Mouse (Mus musculus) ovary, postnatal 36 days (tissue): Measurements from ENCODE around the gene Nol4l.
"Not testable (repeated sequence)": the region's sequence is repeated elsewhere in the genome, so short reads cannot be mapped to it uniquely, and the experiment has no call there.

ENCODE experiments used
- DNase-seq: peaks from one replicate; pipeline ENCODE4 v3.0.0; 2022; ENCODE audit warnings: low spot score, mixed read lengths

The Nol4l gene

DNA sequence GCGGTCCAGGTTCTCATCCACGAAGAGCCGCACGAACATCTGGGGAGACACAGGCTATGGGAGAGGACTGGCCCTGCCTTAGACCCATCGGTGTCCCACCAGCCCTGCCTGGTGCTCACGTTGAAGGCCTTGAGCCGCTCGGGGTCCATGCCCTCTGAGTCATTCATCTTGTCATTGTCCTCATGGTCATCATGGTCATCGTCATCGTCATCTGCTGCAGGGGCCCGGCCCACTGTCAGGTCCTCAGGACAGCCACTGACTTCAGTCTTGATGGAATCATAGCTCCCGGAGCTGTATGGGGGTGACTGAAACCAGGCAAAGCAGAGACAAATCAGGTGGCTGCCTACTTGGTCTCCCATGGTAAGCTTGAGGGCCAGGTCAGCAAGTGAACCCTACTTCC, 111.9 kb downstream of the Nol4l start:
- DNase-seq: no peak

DNA sequence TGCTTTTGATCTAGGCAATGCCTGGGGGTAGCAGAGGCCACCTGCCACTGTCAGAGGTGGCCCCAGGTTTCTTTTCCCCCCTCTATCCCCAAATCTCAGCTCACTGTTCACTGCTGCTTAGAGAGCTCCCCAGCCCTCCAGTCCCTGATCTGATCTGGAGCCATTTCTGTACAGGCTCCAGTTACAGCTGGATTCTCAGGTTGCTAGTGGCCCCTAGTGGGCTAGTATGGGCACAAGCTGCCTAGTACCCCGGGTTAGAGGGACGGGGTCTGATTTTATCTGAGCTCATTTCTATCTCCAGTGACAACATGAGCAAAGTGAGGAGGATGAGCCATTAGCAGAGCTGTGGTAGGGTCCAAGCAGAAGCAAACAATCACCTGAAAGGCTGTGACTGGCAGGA, 115.2 kb downstream of the Nol4l start:
- DNase-seq: no peak

DNA sequence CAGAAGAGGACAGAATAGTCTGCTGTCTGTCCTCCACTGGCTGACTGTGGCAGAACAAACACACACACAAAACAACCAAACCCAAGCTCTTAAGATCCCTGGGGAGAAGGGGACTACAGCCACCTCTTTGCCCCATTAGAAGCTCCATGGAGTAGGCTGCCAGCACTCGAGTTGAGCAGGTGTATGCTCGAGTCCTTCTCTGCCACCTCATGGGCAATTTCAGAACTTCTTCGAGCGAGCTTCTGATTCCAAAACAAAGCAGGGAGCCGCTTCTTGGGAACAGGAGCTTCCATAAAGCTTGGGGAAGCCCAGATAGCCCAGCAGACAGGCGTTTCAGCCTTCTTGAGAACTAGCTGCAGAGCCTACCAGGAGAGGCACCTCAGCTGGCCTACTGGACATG, 117.2 kb downstream of the Nol4l start:
- DNase-seq: no peak

DNA sequence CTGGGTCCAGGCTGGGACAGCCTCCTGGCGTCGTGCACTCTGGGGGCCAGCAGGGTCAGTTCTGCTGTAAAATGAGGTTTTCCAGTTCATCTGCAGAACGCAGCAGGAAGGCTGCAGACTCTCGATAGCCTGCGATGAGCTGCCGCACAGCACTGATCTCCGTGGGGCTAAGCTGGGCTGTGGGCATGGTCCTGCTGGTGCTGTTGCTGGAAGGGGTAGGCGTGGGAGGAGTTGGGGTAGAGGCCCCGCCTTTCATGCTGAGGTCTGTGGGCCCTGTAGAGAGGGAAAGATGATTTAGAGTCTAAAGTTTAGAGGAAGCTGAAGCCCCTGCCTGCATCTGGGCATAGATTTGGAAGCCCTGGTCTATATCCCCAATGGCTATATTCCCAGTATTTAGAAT, 118.2 kb downstream of the Nol4l start:
- DNase-seq: no peak

DNA sequence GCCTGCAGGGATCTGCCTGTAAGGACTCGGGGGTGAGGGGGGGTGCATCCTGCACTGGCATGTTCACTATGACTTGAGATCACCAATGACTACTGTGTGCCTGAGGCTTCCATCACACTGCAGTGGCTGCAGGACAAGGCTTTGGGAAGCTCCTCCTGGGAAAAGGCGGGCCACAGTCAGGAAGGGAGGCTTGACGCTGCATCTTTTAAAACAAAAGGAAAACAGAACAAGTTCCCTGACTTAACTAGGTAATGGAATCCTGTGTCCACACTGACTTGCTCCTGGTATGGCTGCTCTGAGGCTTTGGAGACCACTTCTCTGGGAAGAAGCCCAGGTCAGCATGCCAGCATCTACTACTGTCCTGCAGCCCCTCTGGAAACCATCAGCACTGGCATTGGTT, 120.8 kb downstream of the Nol4l start:
- no peak for DNase-seq

DNA sequence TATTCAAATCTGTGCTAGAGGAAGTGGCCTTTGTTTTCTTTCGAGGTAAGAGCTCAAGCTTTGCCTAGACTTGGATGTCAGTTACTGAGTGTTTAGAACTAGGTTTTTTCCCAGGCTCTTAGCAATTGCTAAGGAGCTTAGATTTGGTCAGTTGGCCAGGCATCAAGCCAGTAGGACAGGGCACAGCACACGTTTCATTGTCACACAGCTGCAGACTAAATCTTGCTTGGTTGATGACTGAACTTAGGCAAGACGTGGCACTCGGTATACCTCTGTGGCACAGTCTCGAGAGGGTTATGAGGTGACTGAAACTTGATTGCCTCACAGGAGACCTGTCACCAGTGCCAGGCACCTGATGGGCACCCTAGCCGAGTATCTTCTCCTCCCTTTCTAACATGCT, 122.9 kb downstream of the Nol4l start:
- no peak for DNase-seq

DNA sequence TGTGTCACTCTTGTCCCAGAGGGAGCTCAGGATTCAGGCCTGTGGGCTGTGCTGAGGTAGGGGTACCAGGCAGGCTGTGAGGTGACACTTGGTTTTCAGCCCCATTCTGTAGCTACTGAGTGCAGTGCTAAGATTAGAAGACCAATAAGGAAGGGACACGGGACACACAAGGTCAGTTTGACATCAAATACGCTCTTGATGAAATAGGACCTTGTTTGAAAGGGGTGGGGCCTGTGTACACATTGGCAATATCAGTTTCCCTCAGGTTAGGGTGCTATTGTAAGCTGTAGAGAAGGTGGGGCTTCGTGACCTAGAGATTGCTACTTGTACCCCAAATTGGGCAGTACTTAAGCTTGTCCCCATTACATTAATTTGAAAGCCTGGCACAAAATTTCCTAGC, 124.9 kb downstream of the Nol4l start:
- no peak for DNase-seq

DNA sequence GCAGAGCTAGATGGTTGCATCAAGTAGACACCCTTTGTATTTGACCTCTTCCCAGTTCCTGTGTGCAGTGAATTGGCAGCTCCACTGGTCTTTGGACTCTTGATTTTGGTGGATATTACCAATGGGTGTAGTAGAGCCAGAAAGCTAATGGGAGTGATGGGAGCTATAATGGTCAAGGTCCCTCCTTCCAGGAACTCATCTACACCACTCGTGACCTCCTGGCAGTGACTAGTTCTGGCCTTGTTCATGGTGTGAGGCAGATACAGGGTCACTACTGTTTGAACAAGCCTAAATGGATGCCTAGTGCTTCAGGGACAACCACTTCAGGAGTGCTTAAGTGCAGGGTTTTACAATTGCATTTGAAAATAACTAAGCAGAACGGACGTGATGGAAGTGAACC, 125.7 kb downstream of the Nol4l start:
- no peak for DNase-seq

DNA sequence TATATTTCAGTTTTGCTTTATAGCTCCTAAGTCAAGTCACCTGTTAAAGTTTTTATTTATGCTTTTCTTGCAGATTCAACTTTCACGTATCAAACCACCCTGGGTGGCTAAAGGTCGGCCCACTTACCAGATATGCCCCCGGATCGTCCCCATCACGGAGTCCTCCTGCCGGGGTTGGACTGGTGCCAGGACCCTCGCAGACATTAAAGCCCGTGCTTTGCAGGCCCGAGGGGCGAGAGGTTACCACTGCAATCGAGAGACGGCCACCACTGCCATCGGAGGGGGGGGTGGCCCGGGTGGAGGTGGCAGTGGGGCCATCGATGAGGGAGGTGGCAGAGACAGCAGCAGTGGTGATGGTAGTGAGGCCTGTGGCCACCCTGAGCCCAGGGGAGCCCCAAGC, 130.6 kb downstream of the Nol4l start:
- DNase-seq: no peak

DNA sequence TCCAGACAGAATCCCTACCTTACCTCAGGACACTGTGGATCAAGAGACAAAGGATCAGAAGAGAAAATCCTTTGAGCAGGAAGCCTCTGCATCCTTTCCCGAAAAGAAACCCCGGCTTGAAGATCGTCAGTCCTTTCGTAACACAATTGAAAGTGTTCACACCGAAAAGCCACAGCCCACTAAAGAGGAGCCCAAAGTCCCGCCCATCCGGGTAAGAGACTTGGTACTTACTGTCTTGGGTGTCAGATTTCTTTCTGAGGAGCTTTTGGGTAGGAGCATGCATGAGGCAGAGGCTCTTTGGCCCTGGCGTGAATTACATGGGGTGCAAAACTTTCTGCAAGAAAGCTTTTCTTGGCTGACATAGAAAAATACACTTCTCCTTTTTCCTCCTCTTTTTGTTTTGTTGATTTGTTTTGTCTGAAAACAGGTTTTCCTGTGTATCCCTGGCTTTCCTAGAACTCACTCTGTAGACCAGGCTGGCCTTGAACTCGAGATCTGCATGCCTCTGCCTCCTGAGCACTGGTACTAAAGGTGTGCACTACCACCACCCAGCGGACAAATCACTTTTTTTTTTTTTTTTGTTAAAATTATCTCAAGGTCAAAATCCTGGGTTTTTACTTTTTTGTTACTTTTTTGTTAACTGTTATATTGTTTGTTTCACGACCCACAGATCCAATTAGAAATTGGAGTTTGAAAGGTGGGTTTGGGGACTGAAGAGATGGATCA, 131.8 kb downstream of the Nol4l start:
- DNase-seq: no peak

DNA sequence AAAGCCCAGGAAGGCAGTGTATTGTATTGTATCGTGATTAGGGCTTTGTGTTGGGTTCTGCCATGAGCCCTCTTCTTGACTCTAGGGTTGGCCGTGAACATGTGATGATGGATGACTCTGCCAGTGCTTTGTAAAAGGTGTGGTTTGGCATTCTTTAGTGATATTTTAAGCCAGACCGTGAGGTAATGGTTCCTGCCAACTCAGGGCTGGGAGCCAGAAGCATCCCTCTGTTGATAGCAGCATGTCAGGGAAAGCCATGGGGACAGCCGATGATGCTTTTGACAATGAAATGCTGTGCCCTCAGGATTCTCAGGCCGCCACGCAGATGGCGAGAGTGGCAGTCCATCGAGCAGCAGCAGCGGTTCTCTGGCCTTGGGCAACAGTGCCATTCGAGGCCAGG, 136.7 kb downstream of the Nol4l start:
- DNase-seq: no peak

DNA sequence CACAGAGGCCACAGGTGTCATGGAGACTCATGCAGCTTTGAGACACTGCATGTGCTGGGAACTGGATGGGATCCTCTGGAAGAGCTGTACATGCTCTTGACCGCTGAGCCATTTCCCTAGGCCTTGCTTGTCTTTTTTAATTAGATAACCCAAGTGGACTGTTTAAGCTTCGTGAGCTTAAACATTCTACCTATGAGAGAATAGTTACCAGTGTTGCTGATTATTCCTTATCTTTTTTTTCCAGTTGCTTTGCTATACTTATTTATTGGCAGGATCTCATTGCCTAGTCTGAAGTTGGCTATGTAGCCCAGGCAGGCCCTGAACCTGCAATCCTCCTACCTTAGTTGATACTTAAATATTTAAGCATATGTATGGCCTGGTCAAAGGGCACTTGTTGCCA, 139.9 kb downstream of the Nol4l start:
- no peak for DNase-seq

DNA sequence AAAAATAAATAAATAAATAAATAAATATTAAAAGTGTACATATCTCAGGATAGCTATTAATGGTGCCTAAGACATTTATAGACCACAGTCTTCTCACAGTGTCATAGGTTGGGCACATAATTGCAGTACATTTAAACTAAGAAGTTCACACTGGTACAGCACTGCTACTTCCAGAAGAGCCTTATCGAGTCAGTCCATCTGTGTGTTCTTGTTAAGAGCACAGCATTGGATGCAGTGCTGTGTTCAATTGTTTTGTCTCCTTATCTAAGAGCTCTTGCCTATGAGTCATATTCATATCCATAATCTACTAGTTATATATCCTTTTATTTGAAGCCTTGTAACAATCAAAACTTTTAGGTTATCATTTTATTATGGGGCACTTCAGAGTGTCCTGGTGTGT, 149.3 kb downstream of the Nol4l start:
- no peak for DNase-seq

DNA sequence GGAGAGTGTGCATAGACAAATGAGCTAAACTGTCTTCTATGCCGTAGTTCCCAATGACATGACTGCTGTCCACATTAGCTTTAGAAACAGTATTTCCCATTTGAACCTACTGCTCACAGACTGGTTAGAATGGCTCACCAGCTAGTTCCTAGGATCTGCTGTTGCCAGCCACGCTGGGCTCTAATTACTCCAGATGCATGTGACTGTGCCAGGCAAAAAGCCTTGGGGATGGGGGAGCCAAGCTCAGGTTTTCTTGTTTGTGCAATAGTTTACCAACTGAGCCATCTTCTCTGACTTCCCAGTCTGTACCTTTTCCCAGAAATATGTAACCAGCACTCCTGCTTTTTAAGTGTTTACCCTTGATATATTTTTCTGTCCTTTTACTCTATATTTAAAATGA, 154.4 kb downstream of the Nol4l start:
- no peak for DNase-seq

DNA sequence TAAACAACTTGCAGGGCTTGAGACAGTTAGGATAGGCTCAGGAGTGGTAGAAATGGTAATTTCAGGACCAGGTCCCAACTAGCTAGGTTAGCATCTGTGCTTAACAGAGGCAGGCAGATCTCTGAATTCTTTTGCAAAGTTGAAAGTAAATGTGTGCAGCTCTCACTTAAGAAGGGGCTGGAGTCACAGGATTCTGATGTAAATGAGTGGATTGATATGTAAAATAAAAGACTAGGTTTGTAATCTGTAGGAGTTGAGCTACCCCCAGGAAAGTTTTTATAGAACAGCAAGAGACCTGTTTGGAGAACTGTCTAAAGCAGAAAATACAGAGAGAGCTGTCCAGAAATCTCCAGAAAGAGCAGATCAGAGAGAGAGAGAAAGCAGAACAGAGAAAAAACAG, 158.9 kb downstream of the Nol4l start:
- no peak for DNase-seq

DNA sequence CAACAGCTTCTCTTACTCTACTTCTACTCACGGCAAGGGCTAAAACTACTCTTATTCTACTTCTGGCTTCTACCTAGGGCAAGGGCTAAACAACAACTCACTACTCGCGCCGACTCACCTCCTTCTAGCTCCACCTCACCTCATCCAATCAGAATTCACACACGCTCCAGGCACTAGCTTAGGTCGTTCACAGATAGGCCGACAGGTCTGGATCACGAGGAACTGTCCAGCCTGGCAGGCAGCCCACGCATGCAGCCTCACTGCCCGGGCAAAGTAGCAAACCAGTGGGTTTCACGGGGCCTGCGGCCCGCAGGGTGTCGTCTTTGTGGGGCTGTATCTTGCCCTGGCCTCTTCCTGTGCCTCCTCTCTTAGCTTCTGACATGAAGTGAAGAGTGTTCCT, 165.2 kb downstream of the Nol4l start:
- not testable (repeated sequence) for DNase-seq

DNA sequence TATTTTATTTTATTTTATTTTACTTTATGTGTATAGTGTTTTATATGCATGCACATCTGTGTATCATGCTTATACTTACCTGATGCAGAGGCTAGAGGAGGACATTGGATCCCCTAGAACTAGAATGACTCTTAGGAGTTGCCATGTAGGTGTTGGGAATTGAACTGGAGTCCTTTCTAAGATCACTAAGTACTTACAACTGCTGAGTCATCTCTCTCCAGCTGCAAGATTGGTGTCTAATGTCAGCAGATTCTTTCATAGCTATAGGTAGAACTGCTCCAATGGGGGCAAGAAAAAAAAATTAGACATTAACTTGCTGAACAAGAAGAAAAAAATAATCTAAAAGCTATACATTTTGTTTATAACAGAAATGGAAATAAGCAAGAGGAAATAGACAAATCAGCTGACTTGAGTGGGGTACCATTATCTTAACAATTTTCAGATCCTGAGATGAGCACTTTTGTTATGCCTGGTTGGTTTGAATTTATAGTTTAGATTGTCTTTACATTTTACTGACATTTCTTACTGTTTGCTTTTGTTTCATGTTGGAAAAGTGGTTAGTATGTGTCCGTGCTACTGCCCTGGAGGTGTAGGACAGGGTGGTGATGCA, 168.6 kb downstream of the Nol4l start:
- DNase-seq: no peak
